In the genomic region with DNA sequence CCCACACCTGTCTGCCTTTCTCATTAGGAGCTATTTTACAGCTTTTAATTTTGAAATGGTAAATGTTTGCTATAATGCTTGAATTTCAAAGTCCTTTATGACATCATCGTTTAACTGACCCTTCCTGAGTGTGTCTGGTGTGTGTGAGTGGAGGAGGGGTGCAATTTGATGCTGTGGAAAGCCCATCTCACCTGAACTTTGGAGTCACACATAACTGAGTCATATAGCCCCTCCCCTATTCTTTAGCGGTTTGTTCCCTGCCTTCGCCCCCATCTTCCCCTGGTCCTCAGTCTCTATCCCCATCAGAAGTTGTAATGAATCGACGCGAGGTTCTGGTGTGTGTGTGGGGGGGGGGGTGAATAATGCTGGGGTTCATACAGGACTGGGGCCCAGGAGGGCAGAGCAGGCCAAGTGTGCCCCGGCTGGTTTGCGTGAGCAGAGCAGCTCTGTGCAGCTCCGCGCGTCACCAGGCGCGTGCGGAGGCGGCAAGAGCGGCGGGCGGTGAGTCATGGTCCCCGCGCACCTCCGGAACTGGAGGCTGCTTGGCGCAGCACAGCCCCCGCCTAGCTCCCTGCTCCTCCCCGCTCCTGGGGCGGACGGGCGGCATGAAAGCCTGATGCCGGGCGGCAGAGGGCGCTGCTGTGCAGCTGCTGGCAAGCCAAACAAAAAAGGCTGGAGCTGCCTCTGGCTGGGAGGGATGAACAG, we compare ENCODE assay signal across 8 mouse cellular contexts.
DNase-seq lines count a peak whose midpoint lies in the region; ATAC-seq and TF ChIP-seq lines count a peak whose summit lies in the region.

No protein-coding gene starts in this region.

- peak; percentile 98 for ATAC-seq in forebrain, embryonic 13.5 days
- ATAC-seq in liver, embryonic 15.5 days (ENCODE audit: insufficient read depth): peak; percentile 85
- peak; percentile 97 for ATAC-seq in neural tube, embryonic 12.5 days (ENCODE audit: low FRiP score, low read depth)
- ATAC-seq in stomach, postnatal 0 days (ENCODE audit: low FRiP score, low TSS enrichment): peak; percentile 99

- no peak overlapping the region; the same call in 1 of the 2 replicates for H3K27ac ChIP-seq in forebrain, embryonic 13.5 days
- no peak overlapping the region for H3K27ac ChIP-seq in liver, embryonic 15.5 days (replicated peaks)
- no peak overlapping the region for H3K27ac ChIP-seq in neural tube, embryonic 12.5 days
- H3K27ac ChIP-seq in stomach, postnatal 0 days (replicated peaks): no peak overlapping the region

- H3K4me3 ChIP-seq in forebrain, embryonic 13.5 days: peak overlapping the region; percentile 35
- peak overlapping the region; percentile 23 for H3K4me3 ChIP-seq in liver, embryonic 15.5 days (replicated peaks)
- peak overlapping the region; percentile 15; the same call in 1 of the 2 replicates for H3K4me3 ChIP-seq in neural tube, embryonic 12.5 days
- H3K4me3 ChIP-seq in stomach, postnatal 0 days (ENCODE audit: low read depth, low read length): peak overlapping the region; percentile 8; the same call in 1 of the 2 replicates

- peak overlapping the region; percentile 57 for H3K9ac ChIP-seq in forebrain, embryonic 13.5 days
- H3K9ac ChIP-seq in liver, embryonic 15.5 days: no peak overlapping the region
- H3K9ac ChIP-seq in neural tube, embryonic 12.5 days: peak overlapping the region; percentile 47; the same call in 1 of the 2 replicates
- no peak overlapping the region for H3K9ac ChIP-seq in stomach, postnatal 0 days (ENCODE audit: low read length)

- peak; percentile 82 to 86 for DNase-seq in CD8-positive naive resting alpha-beta T cell, adult 2 months (ENCODE audit: low read depth in 2 of 2, low spot score in 2 of 2)
- peak; percentile 73 for DNase-seq in c-Kit-positive CD71-negative TER-119-negative erythroid progenitor cells, embryonic 14.5 days (ENCODE audit: low read depth)
- DNase-seq in heart, postnatal 10 days: peak; percentile 92 to 94
- DNase-seq in kidney, postnatal 4 days: peak; percentile 91 to 93
- DNase-seq in stomach, postnatal 0 days (ENCODE audit: low spot score): peak; percentile 92

- intact Hi-C loops in heart, postnatal 10 days (cut with DNase I): loop anchor here (1.0 to 10.0 kb wide), 2 partner anchors 112 to 231 kb away; a partner anchor contains a TSS

- TF ChIP-seq EP300 in stomach, postnatal 0 days (optimal IDR thresholded peaks at IDR 0.05): no peak

- peaks cover 15% of the 10 kb centered on the region; the same call in 1 of the 2 replicates for H3K27me3 ChIP-seq in forebrain, embryonic 13.5 days
- H3K27me3 ChIP-seq in liver, embryonic 15.5 days: peaks cover 29% of the 10 kb centered on the region; the same call in 1 of the 2 replicates
- 0 out of 2 replicates have a peak, but pooled peaks cover 7% of the 10 kb centered on the region for H3K27me3 ChIP-seq in neural tube, embryonic 12.5 days (replicated peaks)
- no peaks in the 10 kb centered on the region for H3K27me3 ChIP-seq in stomach, postnatal 0 days (ENCODE audit: control insufficient read depth, insufficient read depth, low read length)

- H3K4me2 ChIP-seq in forebrain, embryonic 13.5 days: peak overlapping the region; percentile 57
- peak overlapping the region; percentile 59 for H3K4me2 ChIP-seq in liver, embryonic 15.5 days
- peak overlapping the region; percentile 58 for H3K4me2 ChIP-seq in neural tube, embryonic 12.5 days (replicated peaks)
- peak overlapping the region; percentile 46 for H3K4me2 ChIP-seq in stomach, postnatal 0 days (replicated peaks; ENCODE audit: low read depth)

- TF ChIP-seq CTCF in stomach, postnatal 0 days (IDR thresholded peaks at IDR 0.05; ENCODE audit: low read depth): peak; percentile 96

- H3K9me3 ChIP-seq in forebrain, embryonic 13.5 days (replicated peaks): no peaks in the 10 kb centered on the region
- no peaks in the 10 kb centered on the region for H3K9me3 ChIP-seq in liver, embryonic 15.5 days (replicated peaks)
- no peaks in the 10 kb centered on the region for H3K9me3 ChIP-seq in neural tube, embryonic 12.5 days
- H3K9me3 ChIP-seq in stomach, postnatal 0 days (ENCODE audit: control insufficient read depth, low read length): no peaks in the 10 kb centered on the region

- no peaks in the 10 kb centered on the region for H3K36me3 ChIP-seq in forebrain, embryonic 13.5 days (ENCODE audit: poor library complexity, severe bottlenecking)
- H3K36me3 ChIP-seq in liver, embryonic 15.5 days (replicated peaks): no peaks in the 10 kb centered on the region
- no peaks in the 10 kb centered on the region for H3K36me3 ChIP-seq in neural tube, embryonic 12.5 days
- H3K36me3 ChIP-seq in stomach, postnatal 0 days (ENCODE audit: control insufficient read depth, insufficient read depth, low read length): no peaks in the 10 kb centered on the region

- WGBS in forebrain, embryonic 13.5 days: 20% methylated on average over 27 of the region's 30 CpGs
- WGBS in liver, embryonic 15.5 days (ENCODE audit: insufficient replicate concordance): 12% methylated on average over 30 of the region's 30 CpGs
- 9% methylated on average over 30 of the region's 30 CpGs for WGBS in neural tube, embryonic 12.5 days
- WGBS in stomach, postnatal 0 days: 11% methylated on average over 22 of the region's 30 CpGs

- 0 out of 2 replicates have a peak, but pooled peaks cover 4% of the 10 kb centered on the region for H3K4me1 ChIP-seq in forebrain, embryonic 13.5 days
- no peaks in the 10 kb centered on the region for H3K4me1 ChIP-seq in liver, embryonic 15.5 days (replicated peaks)
- no peaks in the 10 kb centered on the region for H3K4me1 ChIP-seq in neural tube, embryonic 12.5 days
- no peaks in the 10 kb centered on the region for H3K4me1 ChIP-seq in stomach, postnatal 0 days (replicated peaks; ENCODE audit: control insufficient read depth, insufficient read depth)

Comparison
In these comparisons a context has a peak if more than half of its experiments do, and no peak if none do; other contexts are left out.
1. H3K9ac ChIP-seq: peak in forebrain, embryonic 13.5 days (single experiment) and neural tube, embryonic 12.5 days (single experiment); none in liver, embryonic 15.5 days (single experiment) and stomach, postnatal 0 days (single experiment).
2. Peak in every context shown above with its lines, with median percentiles within 50 percentile points of each other: DNase-seq, ATAC-seq, H3K4me2 ChIP-seq and H3K4me3 ChIP-seq.